Mouse (Mus musculus): ENCODE data around the gene Slc2a5. TPM values are rescaled to one million over a fixed set of nuclear protein-coding genes. Genes with fewer than 3 reads are reported as not detected.

Slc2a5 gene
- polyA plus RNA-seq, 1 experiment from 2014 or later, result 1.0 TPM

DNA sequence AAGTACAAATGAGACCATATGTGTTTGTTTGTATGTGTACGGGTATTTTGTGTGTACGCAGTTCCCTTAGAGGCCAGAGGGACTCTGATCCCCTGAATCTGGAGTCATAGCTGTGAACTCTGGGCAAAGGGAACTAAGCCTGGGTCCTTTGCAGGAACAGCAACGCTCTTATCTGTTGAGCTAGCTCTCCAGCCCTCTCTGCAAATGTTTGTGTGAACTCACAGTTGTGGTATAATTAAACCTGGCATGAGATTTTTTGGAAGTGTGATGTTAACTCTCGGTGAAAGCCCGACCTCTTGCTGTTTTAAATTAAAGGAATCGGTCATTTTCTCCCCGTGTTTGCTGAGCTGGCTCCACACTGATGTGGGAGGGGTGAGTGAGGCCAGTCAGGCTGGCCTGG lies 13.4 kb upstream of the Slc2a5 start:
- Histone ChIP-seq H3K9me3 (no peaks in the 10 kb centered on the region), H3K4me3 (no peak overlapping the region), H3K4me2 (replicated peaks) (no peak overlapping the region), H3K27ac (no peak overlapping the region), H3K36me3 (no peaks in the 10 kb centered on the region), H3K27me3 (peaks cover 1% of the 10 kb centered on the region; the same call in 1 of the 2 replicates), H3K9ac (no peak overlapping the region), H3K4me1 (peaks cover 3% of the 10 kb centered on the region; the same call in 1 of the 2 replicates)
- ATAC-seq (ENCODE audit: insufficient number of reproducible peaks, insufficient read depth, low FRiP score, low TSS enrichment), result no peak
- WGBS, result 44% methylated on average over 7 of the region's 7 CpGs

DNA sequence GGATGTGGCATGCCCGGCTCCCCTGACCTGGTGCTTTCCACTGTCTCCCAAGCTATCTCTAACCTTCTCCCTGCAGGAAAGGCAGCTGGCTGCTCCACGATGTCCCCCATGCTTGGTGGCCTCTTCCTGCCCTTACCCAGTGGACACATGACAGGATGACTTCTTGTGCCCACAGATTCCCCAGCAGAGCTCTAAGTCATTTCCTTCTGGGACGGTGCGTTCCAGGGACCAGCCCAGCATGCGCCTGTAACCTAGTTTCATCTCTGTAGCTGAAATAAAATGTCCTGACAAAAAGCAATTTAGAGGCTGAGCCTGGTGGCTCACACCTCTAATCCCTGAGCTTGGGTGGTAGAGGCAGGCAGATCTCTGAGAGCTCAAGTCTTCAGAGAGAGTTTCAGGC lies 12.4 kb upstream of the Slc2a5 start:
- ATAC-seq (ENCODE audit: insufficient number of reproducible peaks, insufficient read depth, low FRiP score, low TSS enrichment), result no peak
- H3K4me3 ChIP-seq, result no peak overlapping the region
- H3K9ac ChIP-seq, result no peak overlapping the region
- no peaks in the 10 kb centered on the region for H3K36me3 ChIP-seq
- 79% methylated on average over 5 of the region's 5 CpGs for WGBS
- no peaks in the 10 kb centered on the region for H3K9me3 ChIP-seq
- H3K27me3 ChIP-seq, result no peaks in the 10 kb centered on the region
- no peak overlapping the region for H3K27ac ChIP-seq
- H3K4me2 ChIP-seq (replicated peaks), result no peak overlapping the region
- peaks cover 3% of the 10 kb centered on the region; the same call in 1 of the 2 replicates for H3K4me1 ChIP-seq

DNA sequence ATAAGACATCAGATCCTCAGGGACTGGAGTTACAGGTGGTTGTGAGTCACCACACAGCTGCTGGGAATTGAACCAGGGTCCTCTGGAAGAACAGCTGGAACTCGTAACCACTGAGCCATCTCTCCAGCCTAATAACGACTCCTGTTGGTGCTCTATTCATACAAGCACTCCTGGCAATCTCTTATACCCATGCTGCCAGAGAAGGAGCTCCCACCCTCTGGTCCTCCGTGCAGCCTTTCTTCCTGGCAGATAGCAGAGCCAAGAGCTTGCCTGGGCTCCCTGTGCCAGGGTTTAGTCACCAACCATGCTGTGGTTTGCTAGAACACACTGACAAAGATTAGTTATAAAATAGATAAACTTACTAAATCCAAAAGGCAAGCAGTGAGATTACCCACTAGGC lies 9.4 kb upstream of the Slc2a5 start:
- H3K27ac ChIP-seq, result no peak overlapping the region
- H3K9ac ChIP-seq, result no peak overlapping the region
- WGBS, result 61% methylated on average over 3 of the region's 3 CpGs
- no peaks in the 10 kb centered on the region for H3K27me3 ChIP-seq
- no peaks in the 10 kb centered on the region for H3K36me3 ChIP-seq
- no peak overlapping the region for H3K4me2 ChIP-seq (replicated peaks)
- no peak overlapping the region for H3K4me3 ChIP-seq
- ATAC-seq (ENCODE audit: insufficient number of reproducible peaks, insufficient read depth, low FRiP score, low TSS enrichment), result no peak
- no peaks in the 10 kb centered on the region for H3K4me1 ChIP-seq
- no peaks in the 10 kb centered on the region for H3K9me3 ChIP-seq

DNA sequence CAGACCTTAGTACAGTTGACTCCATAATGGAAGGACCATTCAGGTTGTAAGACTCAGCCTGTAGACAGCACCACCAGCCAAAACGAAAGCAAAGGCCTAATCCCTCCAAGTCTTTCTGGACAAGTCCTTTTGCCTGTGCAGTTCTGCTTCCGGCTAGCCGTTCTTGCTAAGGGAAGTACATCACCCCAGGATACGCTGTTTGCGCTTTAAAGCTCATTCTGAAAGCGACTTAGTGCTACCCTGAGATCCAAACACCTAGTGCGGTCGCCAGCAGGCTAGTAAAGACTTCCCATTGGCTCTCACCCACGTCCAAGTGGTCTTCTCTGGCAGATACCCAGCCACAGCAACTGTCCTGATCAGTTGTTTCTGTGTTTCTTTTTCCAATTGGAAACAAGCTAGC lies 8.7 kb upstream of the Slc2a5 start:
- 74% methylated on average over 9 of the region's 9 CpGs for WGBS
- ATAC-seq (ENCODE audit: insufficient number of reproducible peaks, insufficient read depth, low FRiP score, low TSS enrichment), result no peak
- Histone ChIP-seq H3K27ac (no peak overlapping the region), H3K27me3 (no peaks in the 10 kb centered on the region), H3K9me3 (no peaks in the 10 kb centered on the region), H3K9ac (no peak overlapping the region), H3K4me3 (no peak overlapping the region), H3K4me2 (replicated peaks) (no peak overlapping the region), H3K4me1 (no peaks in the 10 kb centered on the region), H3K36me3 (no peaks in the 10 kb centered on the region)

DNA sequence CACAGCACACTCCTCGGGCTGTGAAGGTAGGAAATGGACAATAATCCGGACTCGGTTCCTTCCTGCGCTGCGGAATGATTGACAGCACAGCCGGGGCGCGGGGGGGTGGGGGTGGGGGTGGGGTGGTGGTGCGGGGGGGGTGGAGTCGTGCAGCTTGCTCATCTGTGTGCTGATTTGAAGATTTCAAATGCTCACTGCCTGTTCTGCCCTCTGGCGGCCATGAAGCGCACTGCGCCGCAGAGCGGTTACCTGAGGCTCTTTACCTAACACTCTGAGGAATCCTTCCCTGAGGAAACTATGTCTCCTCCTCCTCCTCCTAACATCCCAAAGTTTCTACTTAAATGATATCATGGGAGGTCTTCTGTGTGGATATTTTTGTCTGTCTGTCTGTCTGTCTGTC lies 6.2 kb upstream of the Slc2a5 start:
- Histone ChIP-seq H3K27ac (no peak overlapping the region), H3K36me3 (no peaks in the 10 kb centered on the region), H3K9me3 (no peaks in the 10 kb centered on the region), H3K4me3 (no peak overlapping the region), H3K4me2 (replicated peaks) (peak overlapping the region; percentile 37), H3K27me3 (no peaks in the 10 kb centered on the region), H3K4me1 (no peaks in the 10 kb centered on the region), H3K9ac (no peak overlapping the region)
- ATAC-seq (ENCODE audit: insufficient number of reproducible peaks, insufficient read depth, low FRiP score, low TSS enrichment), result no peak
- 5% methylated on average over 15 of the region's 15 CpGs for WGBS

DNA sequence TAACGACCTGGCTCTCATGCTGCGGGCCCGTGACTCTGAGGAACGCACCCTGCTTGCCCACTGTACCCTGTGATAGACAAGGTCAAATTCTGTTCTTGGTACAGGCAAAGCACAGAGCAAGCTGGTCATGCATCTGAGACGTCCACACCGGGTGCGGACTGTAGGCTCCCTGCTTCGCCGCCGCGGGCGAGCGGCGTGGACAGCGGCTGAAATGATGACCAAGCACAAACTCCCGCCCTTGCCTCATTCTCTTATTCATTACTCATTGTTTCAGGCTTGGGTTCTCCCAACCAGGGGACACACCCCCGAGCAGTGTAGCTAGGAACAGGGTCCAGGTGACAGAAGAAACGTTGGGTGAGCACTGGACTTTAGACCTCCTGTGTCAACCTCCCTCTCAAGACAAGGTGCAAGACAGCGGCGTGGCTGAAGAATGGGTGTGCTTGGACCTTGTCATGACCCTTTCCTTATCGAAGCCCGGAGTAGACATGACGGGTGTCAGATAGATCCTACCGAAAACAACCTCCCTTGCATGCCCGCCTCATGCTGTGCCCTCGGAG lies 4.5 kb upstream of the Slc2a5 start:
- no peaks in the 10 kb centered on the region for H3K27me3 ChIP-seq
- H3K4me3 ChIP-seq, result no peak overlapping the region
- WGBS, result 89% methylated on average over 26 of the region's 26 CpGs
- no peak for ATAC-seq (ENCODE audit: insufficient number of reproducible peaks, insufficient read depth, low FRiP score, low TSS enrichment)
- no peak overlapping the region for H3K9ac ChIP-seq
- H3K4me2 ChIP-seq (replicated peaks), result no peak overlapping the region
- no peaks in the 10 kb centered on the region for H3K9me3 ChIP-seq
- no peaks in the 10 kb centered on the region for H3K36me3 ChIP-seq
- H3K4me1 ChIP-seq, result 0 out of 2 replicates have a peak, but pooled peaks cover 6% of the 10 kb centered on the region
- no peak overlapping the region for H3K27ac ChIP-seq

DNA sequence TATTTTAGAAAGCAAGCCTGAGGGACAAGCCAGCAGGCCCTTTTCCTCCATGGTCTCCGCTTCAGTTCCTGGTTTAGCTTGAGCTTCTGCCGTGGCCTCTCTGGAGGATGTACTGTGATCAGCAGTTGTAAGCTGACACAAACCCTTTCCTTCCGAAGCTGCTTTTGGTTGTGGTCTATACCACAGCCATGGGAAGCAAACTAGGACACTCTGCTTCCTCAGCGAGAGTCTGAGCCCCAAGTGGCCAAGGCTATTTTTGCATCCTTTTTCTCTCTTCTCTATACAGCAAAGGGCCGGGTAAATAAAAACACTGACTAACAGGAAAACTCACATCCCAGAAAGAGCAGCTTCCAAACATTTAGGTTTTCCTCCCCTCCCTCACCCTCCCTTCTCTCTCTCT lies 1.8 kb upstream of the Slc2a5 start:
- Histone ChIP-seq H3K9me3 (no peaks in the 10 kb centered on the region), H3K27me3 (no peaks in the 10 kb centered on the region), H3K27ac (no peak overlapping the region), H3K4me1 (0 out of 2 replicates have a peak, but pooled peaks cover 9% of the 10 kb centered on the region), H3K4me3 (no peak overlapping the region), H3K4me2 (replicated peaks) (no peak overlapping the region), H3K36me3 (no peaks in the 10 kb centered on the region), H3K9ac (no peak overlapping the region)
- ATAC-seq (ENCODE audit: insufficient number of reproducible peaks, insufficient read depth, low FRiP score, low TSS enrichment), result no peak
- WGBS, result 41% methylated on average over 5 of the region's 5 CpGs

DNA sequence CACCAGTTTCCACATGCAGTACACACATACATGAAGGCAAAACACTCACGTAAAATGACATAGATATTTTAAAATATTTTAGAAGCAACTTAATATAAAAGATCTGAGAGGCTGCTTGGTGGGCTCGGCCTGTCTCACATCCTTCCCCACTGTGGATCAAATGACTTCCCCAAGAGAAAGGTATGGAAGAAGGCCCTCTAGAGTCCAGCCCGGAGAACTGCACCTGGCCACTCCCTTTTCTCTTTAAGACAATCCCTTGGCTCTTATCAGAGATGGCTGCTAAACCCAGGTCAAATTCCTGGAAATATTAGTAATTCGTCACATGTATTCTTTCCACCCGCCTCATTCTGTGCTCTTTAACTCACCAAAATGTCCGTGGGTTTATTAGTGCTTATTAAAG lies 920 bp upstream of the Slc2a5 start:
- H3K4me1 ChIP-seq, result 0 out of 2 replicates have a peak, but pooled peaks cover 9% of the 10 kb centered on the region
- H3K9me3 ChIP-seq, result no peaks in the 10 kb centered on the region
- H3K27me3 ChIP-seq, result no peaks in the 10 kb centered on the region
- H3K9ac ChIP-seq, result no peak overlapping the region
- no peak overlapping the region for H3K4me3 ChIP-seq
- WGBS, result 63% methylated on average over 6 of the region's 6 CpGs
- no peaks in the 10 kb centered on the region for H3K36me3 ChIP-seq
- ATAC-seq (ENCODE audit: insufficient number of reproducible peaks, insufficient read depth, low FRiP score, low TSS enrichment), result no peak
- no peak overlapping the region for H3K27ac ChIP-seq
- no peak overlapping the region for H3K4me2 ChIP-seq (replicated peaks)

DNA sequence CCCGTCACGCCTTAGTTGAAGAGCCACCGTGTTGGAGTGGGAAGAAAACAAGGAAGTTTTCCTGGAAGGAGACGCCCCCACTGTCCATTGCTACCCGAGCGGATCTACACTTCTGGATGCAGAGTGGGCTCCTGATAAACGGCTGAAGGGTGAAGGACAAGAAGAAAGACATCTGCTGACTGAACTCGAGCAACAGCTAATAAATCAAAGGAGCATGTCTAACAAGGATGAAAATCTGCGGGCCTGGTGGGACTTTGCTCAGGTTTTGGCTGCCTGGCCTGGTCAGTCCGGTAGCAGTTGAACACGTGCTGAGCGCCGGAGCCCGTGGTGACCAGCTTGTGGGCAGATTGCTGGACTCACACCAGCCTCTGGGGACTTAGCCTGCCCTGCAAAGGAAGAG lies 557 bp downstream of the Slc2a5 start:
- Histone ChIP-seq H3K9me3 (no peaks in the 10 kb centered on the region), H3K27me3 (no peaks in the 10 kb centered on the region), H3K4me1 (0 out of 2 replicates have a peak, but pooled peaks cover 9% of the 10 kb centered on the region), H3K4me2 (replicated peaks) (peak overlapping the region; percentile 37; the same call in 1 of the 2 replicates), H3K9ac (no peak overlapping the region), H3K4me3 (no peak overlapping the region), H3K36me3 (no peaks in the 10 kb centered on the region), H3K27ac (no peak overlapping the region)
- no peak for ATAC-seq (ENCODE audit: insufficient number of reproducible peaks, insufficient read depth, low FRiP score, low TSS enrichment)
- WGBS, result 62% methylated on average over 14 of the region's 14 CpGs

DNA sequence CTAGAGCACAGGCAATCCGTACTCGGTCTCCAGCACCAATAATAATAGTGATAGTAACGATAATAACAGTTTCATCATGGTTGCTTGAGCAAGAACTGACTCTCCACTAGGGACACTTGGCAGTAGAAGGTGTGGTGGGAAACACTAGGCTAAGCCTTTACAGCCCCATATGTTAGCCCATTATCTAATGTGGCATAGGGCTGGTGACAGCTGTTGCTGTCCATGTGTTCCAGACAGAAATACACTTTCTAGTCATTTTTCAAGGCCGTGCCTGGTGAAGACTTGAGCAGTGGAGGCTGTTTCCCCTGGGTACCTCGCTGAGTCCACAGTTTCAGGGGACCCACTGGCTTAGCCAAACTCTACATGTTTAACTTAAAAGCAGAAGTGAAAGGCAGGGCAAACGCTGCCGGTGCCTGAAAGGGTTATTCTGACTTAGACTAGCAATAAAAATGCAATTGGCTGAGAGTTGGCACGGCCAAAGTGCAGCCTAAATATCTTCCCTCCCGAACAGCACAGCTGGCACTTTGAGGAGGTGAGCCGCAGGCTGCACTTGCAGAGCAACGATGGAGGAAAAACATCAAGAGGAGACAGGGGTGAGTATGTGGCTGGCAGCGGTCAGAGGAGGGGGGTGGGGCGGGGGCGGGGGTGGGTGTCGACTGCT lies 1.2 kb downstream of the Slc2a5 start:
- Histone ChIP-seq H3K27me3 (no peaks in the 10 kb centered on the region), H3K4me2 (replicated peaks) (no peak overlapping the region; the same call in 1 of the 2 replicates), H3K4me1 (0 out of 2 replicates have a peak, but pooled peaks cover 9% of the 10 kb centered on the region), H3K9ac (no peak overlapping the region), H3K4me3 (no peak overlapping the region), H3K9me3 (no peaks in the 10 kb centered on the region), H3K27ac (no peak overlapping the region), H3K36me3 (no peaks in the 10 kb centered on the region)
- ATAC-seq (ENCODE audit: insufficient number of reproducible peaks, insufficient read depth, low FRiP score, low TSS enrichment), result no peak
- 59% methylated on average over 15 of the region's 15 CpGs for WGBS

DNA sequence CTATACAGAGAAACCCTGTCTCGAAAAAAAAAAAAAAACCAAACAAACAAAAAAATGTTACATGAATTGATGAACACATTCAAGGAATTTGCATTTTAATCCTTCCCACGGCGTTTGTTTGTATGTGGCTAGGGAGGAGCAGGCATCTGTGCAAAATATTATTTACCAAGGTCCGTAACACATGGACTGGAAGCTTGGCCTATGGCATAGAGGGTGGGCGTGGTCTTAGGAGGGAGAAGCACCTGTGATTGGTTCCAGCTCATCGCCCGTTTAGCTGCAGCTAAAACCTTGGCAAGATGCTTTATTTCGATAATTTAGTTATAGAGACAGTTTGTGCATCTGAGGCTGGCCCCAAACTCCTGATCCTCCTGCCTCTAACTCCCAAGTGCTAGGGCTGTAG lies 2.3 kb downstream of the Slc2a5 start:
- 73% methylated on average over 8 of the region's 8 CpGs for WGBS
- H3K36me3 ChIP-seq, result no peaks in the 10 kb centered on the region
- no peak overlapping the region for H3K4me3 ChIP-seq
- no peak overlapping the region for H3K9ac ChIP-seq
- H3K9me3 ChIP-seq, result no peaks in the 10 kb centered on the region
- no peak overlapping the region for H3K4me2 ChIP-seq (replicated peaks)
- no peak overlapping the region for H3K27ac ChIP-seq
- 0 out of 2 replicates have a peak, but pooled peaks cover 9% of the 10 kb centered on the region for H3K4me1 ChIP-seq
- no peaks in the 10 kb centered on the region for H3K27me3 ChIP-seq
- ATAC-seq (ENCODE audit: insufficient number of reproducible peaks, insufficient read depth, low FRiP score, low TSS enrichment), result no peak

DNA sequence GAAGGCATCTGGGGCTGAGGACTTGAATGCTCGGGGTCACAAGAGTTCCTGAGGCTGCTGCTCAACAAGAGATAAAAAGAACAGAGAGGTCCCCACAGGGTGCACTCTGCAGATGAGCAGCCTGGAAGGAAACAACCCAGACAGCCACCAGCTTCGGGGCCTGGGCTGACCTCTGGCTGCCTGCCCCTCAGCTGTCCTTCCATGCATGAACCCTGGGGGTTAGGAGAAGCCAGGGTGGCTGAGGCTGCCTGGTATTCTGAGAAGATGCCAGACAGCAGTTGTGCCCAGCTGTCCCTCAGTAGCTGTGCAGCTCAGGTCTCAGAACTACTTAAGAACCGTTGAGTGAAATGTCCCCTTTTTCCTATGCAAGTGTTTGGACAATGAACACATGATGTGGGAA lies 3.4 kb downstream of the Slc2a5 start:
- ATAC-seq (ENCODE audit: insufficient number of reproducible peaks, insufficient read depth, low FRiP score, low TSS enrichment), result no peak
- H3K27me3 ChIP-seq, result no peaks in the 10 kb centered on the region
- H3K9me3 ChIP-seq, result no peaks in the 10 kb centered on the region
- whole genome bisulfite sequencing, result 63% methylated on average over 3 of the region's 3 CpGs
- no peak overlapping the region for H3K4me2 ChIP-seq (replicated peaks)
- H3K9ac ChIP-seq, result no peak overlapping the region
- H3K27ac ChIP-seq, result no peak overlapping the region
- 0 out of 2 replicates have a peak, but pooled peaks cover 9% of the 10 kb centered on the region for H3K4me1 ChIP-seq
- no peak overlapping the region for H3K4me3 ChIP-seq
- H3K36me3 ChIP-seq, result no peaks in the 10 kb centered on the region

All from embryonic facial prominence, embryonic 12.5 days (tissue).